Mouse (Mus musculus) kidney, adult 2 months (tissue): ENCODE data around the gene Ccdc42.

ENCODE experiments used
- CTCF ChIP-seq: fragments of 200-500 bp; conservative IDR thresholded peaks from 2 replicates; pipeline ENCODE4 v1.5.1; 2011; ENCODE audit warnings: low read depth, mild to moderate bottlenecking, control low read depth, low read length, moderate library complexity, mixed read lengths; ENCODE audit not compliant: insufficient read depth, insufficient read length
- POLR2A ChIP-seq: fragments of 200-500 bp; IDR thresholded peaks from one replicate; pipeline ENCODE4 v1.6.1; 2011; ENCODE audit warnings: low read depth, low read length, control low read depth

DNA sequence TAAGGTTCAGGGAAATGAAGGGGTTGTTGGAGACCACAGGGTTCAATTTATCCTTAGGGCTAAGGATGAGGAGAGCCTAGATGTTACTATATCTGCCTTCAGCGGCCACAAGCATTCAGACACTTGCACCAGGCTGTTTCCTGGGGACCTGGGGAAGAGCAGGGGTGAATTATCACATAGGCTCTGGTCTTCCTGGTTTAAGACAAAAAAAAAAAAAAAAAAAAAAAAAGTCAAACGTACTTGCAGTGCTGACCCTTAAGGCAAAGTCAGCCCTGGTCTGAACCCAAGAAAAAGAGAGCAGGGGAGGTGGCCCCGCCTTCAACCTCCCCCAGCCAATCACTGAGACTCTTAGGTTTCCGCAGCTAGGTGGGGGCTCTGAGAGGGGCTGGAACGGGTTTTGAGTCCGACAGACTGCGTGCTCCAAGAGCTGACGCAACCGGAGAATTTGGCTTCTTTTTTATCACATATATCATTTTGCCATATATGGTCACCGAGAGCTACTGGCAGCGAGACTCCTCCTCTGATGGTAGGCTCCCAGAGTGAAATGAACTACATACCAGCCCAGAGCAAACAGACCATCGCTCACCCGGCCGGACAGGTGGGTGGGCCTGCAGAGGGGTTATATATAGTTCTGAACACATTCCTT lies 36.5 kb downstream of the Ccdc42 start:
- no peak for TF ChIP-seq CTCF
- no peak for TF ChIP-seq POLR2A
